Comparison of ENCODE assay signal across 9 mouse cellular contexts in genomic region chr10:80665459-80665858, GRCm38 (mm10). TPM values are rescaled to one million over a fixed set of nuclear protein-coding genes. Genes with fewer than 3 reads are reported as not detected.
DNase-seq lines count a peak whose midpoint lies in the region; ATAC-seq and TF ChIP-seq lines count a peak whose summit lies in the region.
"Had no signal": no experiment of that assay in that cellular context is flagged by ENCODE, and none has a peak within 500 bp of the region (broad histone marks: within the 10 kb centered on the region; RNA-seq: fewer than 3 reads in every experiment).

No protein-coding gene starts in this region.

- no peak for DNase-seq in heart, adult 8-10 months (ENCODE audit: low spot score)
- no peak for DNase-seq in liver, embryonic 13.5 days
- no peak for DNase-seq in layer of hippocampus, postnatal 10 days (ENCODE audit: low spot score in 2 of 2)
- no peak for DNase-seq in right cerebral cortex, postnatal 25 days
- DNase-seq in frontal cortex, postnatal 36 days (ENCODE audit: low spot score in 2 of 2): no peak

- peak overlapping the region; percentile 33; the same call in 1 of the 2 replicates for H3K4me2 ChIP-seq in heart, embryonic 11.5 days
- H3K4me2 ChIP-seq in liver, embryonic 13.5 days: peak overlapping the region; percentile 49

- H3K9me3 ChIP-seq in heart, embryonic 11.5 days (replicated peaks; ENCODE audit: control insufficient read depth, low read length): no peaks in the 10 kb centered on the region
- no peaks in the 10 kb centered on the region for H3K9me3 ChIP-seq in ES-Bruce4 (replicated peaks; ENCODE audit: control insufficient read depth, insufficient read depth, low read length, poor library complexity, severe bottlenecking)
- no peaks in the 10 kb centered on the region for H3K9me3 ChIP-seq in liver, embryonic 13.5 days (replicated peaks)

- peak overlapping the region; percentile 66 for H3K27ac ChIP-seq in heart, embryonic 11.5 days (ENCODE audit: low read depth, low read length)
- H3K27ac ChIP-seq in ES-Bruce4 (ENCODE audit: insufficient read depth, low read length): peak overlapping the region; percentile 39
- H3K27ac ChIP-seq in embryonic fibroblast, embryonic 13.5 days (ENCODE audit: insufficient read depth, low read length): peak overlapping the region; percentile 55
- peak overlapping the region; percentile 83 for H3K27ac ChIP-seq in liver, embryonic 13.5 days

- peaks cover 33% of the 10 kb centered on the region for H3K4me1 ChIP-seq in heart, embryonic 11.5 days (ENCODE audit: control insufficient read depth, insufficient read depth, low read length)
- peaks cover 6% of the 10 kb centered on the region for H3K4me1 ChIP-seq in ES-Bruce4 (ENCODE audit: control insufficient read depth, insufficient read depth, low read length)
- H3K4me1 ChIP-seq in embryonic fibroblast, embryonic 13.5 days (ENCODE audit: control insufficient read depth, insufficient read depth, low read length): 0 out of 2 replicates have a peak, but pooled peaks cover 3% of the 10 kb centered on the region
- peaks cover 69% of the 10 kb centered on the region for H3K4me1 ChIP-seq in liver, embryonic 13.5 days (replicated peaks)

- no peaks in the 10 kb centered on the region for H3K27me3 ChIP-seq in heart, embryonic 11.5 days (ENCODE audit: control insufficient read depth, insufficient read depth, low read length)
- no peaks in the 10 kb centered on the region for H3K27me3 ChIP-seq in ES-Bruce4 (ENCODE audit: control insufficient read depth, insufficient read depth, low read length, poor library complexity, severe bottlenecking)
- H3K27me3 ChIP-seq in liver, embryonic 13.5 days: no peaks in the 10 kb centered on the region
- H3K27me3 ChIP-seq: Patski had no signal

- TF ChIP-seq EP300 in ES-Bruce4 (IDR thresholded peaks at IDR 0.05; ENCODE audit: insufficient read depth, low read depth, low read length): no peak

- no peak for TF ChIP-seq POLR2A in ES-Bruce4 (IDR thresholded peaks at IDR 0.05; ENCODE audit: insufficient read depth, low read length)
- TF ChIP-seq POLR2A in embryonic fibroblast, embryonic 13.5 days (IDR thresholded peaks at IDR 0.05; ENCODE audit: low read depth, low read length): no peak

- TF ChIP-seq CTCF in ES-Bruce4 (IDR thresholded peaks at IDR 0.05; ENCODE audit: low read depth, low read length): no peak
- TF ChIP-seq CTCF in embryonic fibroblast, embryonic 13.5 days (IDR thresholded peaks at IDR 0.05; ENCODE audit: borderline replicate concordance, insufficient read depth, low read length): no peak

- WGBS in heart, embryonic 11.5 days (ENCODE audit: insufficient replicate concordance): 52% methylated on average over 4 of the region's 4 CpGs
- 53% methylated on average over 4 of the region's 4 CpGs for WGBS in liver, embryonic 13.5 days (ENCODE audit: insufficient replicate concordance)

- no peak overlapping the region for H3K4me3 ChIP-seq in heart, embryonic 11.5 days (ENCODE audit: low read depth, low read length)
- no peak overlapping the region for H3K4me3 ChIP-seq in ES-Bruce4 (ENCODE audit: low read depth, low read length)
- H3K4me3 ChIP-seq in embryonic fibroblast, embryonic 13.5 days (ENCODE audit: insufficient read depth, low read length): no peak overlapping the region
- no peak overlapping the region for H3K4me3 ChIP-seq in liver, embryonic 13.5 days (replicated peaks)

- 0 out of 2 replicates have a peak, but pooled peaks have one; percentile 18 for ATAC-seq in heart, embryonic 11.5 days (replicated peaks; ENCODE audit: insufficient number of reproducible peaks, low FRiP score, low TSS enrichment)
- no peak for ATAC-seq in liver, embryonic 13.5 days (ENCODE audit: low read depth)

- H3K9ac ChIP-seq in heart, embryonic 11.5 days (ENCODE audit: low read depth, low read length): 0 out of 2 replicates have a peak overlapping the region, but pooled peaks have one; percentile 16
- H3K9ac ChIP-seq in ES-Bruce4 (ENCODE audit: low read depth, poor library complexity, severe bottlenecking): no peak overlapping the region
- H3K9ac ChIP-seq in liver, embryonic 13.5 days: peak overlapping the region; percentile 60; the same call in 1 of the 2 replicates

- H3K36me3 ChIP-seq in heart, embryonic 11.5 days (ENCODE audit: control insufficient read depth, insufficient read depth, low read length): peaks cover 40% of the 10 kb centered on the region
- peaks cover 17% of the 10 kb centered on the region for H3K36me3 ChIP-seq in ES-Bruce4 (ENCODE audit: control insufficient read depth, insufficient read depth, low read length, poor library complexity, severe bottlenecking)
- H3K36me3 ChIP-seq in liver, embryonic 13.5 days: peaks cover 52% of the 10 kb centered on the region

RNA-seq across cellular contexts. Expression of gene Btbd2, which starts 8.6 kb away (rescaled TPM):
- 37.6 and 47.0 TPM in 2 replicates for polyA plus RNA-seq in heart, embryonic 11.5 days (2014; fragmentation: Nextera tagmentation; extraction: Ambion mirVana)
- 10 to 100 TPM; 44.0 to 52.5 (median 48.5) TPM for total RNA-seq in heart, adult 8-10 months (2022)
- polyA plus RNA-seq in ES-Bruce4 (2011; ENCODE audit: insufficient read depth, insufficient read length, low read depth, missing spikeins): 45.6 and 47.1 TPM in 2 replicates
- 21.2 and 22.1 TPM in 2 replicates for polyA plus RNA-seq in embryonic fibroblast, embryonic 13.5 days (2011; ENCODE audit: insufficient read length, low read depth, missing spikeins)
- polyA plus RNA-seq in liver, embryonic 13.5 days (2015; fragmentation: Nextera tagmentation; extraction: Ambion mirVana): 11.5 and 12.7 TPM in 2 replicates
- total RNA-seq in layer of hippocampus, postnatal 10 days (2021): 10 to 100 TPM; 84.4 to 90.6 TPM

RNA-seq across cellular contexts. Expression of gene Mknk2, which starts 12.5 kb away (rescaled TPM):
- 62.1 and 68.8 TPM in 2 replicates for polyA plus RNA-seq in heart, embryonic 11.5 days (2014; fragmentation: Nextera tagmentation; extraction: Ambion mirVana)
- total RNA-seq in heart, adult 8-10 months (2022): 100 to 1,000 TPM; 197 to 243 (median 216) TPM
- polyA plus RNA-seq in ES-Bruce4 (2011; ENCODE audit: insufficient read depth, insufficient read length, low read depth, missing spikeins): 54.6 and 57.4 TPM in 2 replicates
- polyA plus RNA-seq in embryonic fibroblast, embryonic 13.5 days (2011; ENCODE audit: insufficient read length, low read depth, missing spikeins): 32.8 and 39.8 TPM in 2 replicates
- polyA plus RNA-seq in liver, embryonic 13.5 days (2015; fragmentation: Nextera tagmentation; extraction: Ambion mirVana): 71.4 and 73.8 TPM in 2 replicates
- 10 to 100 TPM; 48.5 to 53.2 TPM for total RNA-seq in layer of hippocampus, postnatal 10 days (2021)

RNA-seq across cellular contexts. Expression of gene Mob3a, which starts 36.3 kb away (rescaled TPM):
- polyA plus RNA-seq in heart, embryonic 11.5 days (2014; fragmentation: Nextera tagmentation; extraction: Ambion mirVana): 38.9 and 39.0 TPM in 2 replicates
- total RNA-seq in heart, adult 8-10 months (2022): 1 to 10 TPM; 3.8 to 6.0 (median 5.4) TPM
- polyA plus RNA-seq in ES-Bruce4 (2011; ENCODE audit: insufficient read depth, insufficient read length, low read depth, missing spikeins): 17.5 and 19.8 TPM in 2 replicates
- polyA plus RNA-seq in embryonic fibroblast, embryonic 13.5 days (2011; ENCODE audit: insufficient read length, low read depth, missing spikeins): 40.9 and 56.0 TPM in 2 replicates
- 31.6 and 38.5 TPM in 2 replicates for polyA plus RNA-seq in liver, embryonic 13.5 days (2015; fragmentation: Nextera tagmentation; extraction: Ambion mirVana)
- 10 to 100 TPM; 21.2 to 22.5 TPM for total RNA-seq in layer of hippocampus, postnatal 10 days (2021)

RNA-seq across cellular contexts. Expression of gene Izumo4, which starts 36.5 kb away (rescaled TPM):
- polyA plus RNA-seq in heart, embryonic 11.5 days (2014; fragmentation: Nextera tagmentation; extraction: Ambion mirVana): 8.2 and 8.5 TPM in 2 replicates
- total RNA-seq in heart, adult 8-10 months (2022): 1 to 10 TPM; 2.2 to 5.3 (median 3.6) TPM
- polyA plus RNA-seq in ES-Bruce4 (2011; ENCODE audit: insufficient read depth, insufficient read length, low read depth, missing spikeins): 7.2 and 9.6 TPM in 2 replicates
- 24.6 and 38.5 TPM in 2 replicates for polyA plus RNA-seq in embryonic fibroblast, embryonic 13.5 days (2011; ENCODE audit: insufficient read length, low read depth, missing spikeins)
- 6.1 and 7.5 TPM in 2 replicates for polyA plus RNA-seq in liver, embryonic 13.5 days (2015; fragmentation: Nextera tagmentation; extraction: Ambion mirVana)
- 10 to 100 TPM; 51.0 to 69.9 TPM for total RNA-seq in layer of hippocampus, postnatal 10 days (2021)

RNA-seq across cellular contexts. Expression of gene Csnk1g2, which starts 42.8 kb away (rescaled TPM):
- polyA plus RNA-seq in heart, embryonic 11.5 days (2014; fragmentation: Nextera tagmentation; extraction: Ambion mirVana): 64.6 and 67.6 TPM in 2 replicates
- total RNA-seq in heart, adult 8-10 months (2022): 100 to 1,000 TPM; 119 to 132 (median 122) TPM
- polyA plus RNA-seq in ES-Bruce4 (2011; ENCODE audit: insufficient read depth, insufficient read length, low read depth, missing spikeins): 82.7 and 84.6 TPM in 2 replicates
- 92.4 and 105 TPM in 2 replicates for polyA plus RNA-seq in embryonic fibroblast, embryonic 13.5 days (2011; ENCODE audit: insufficient read length, low read depth, missing spikeins)
- 46.0 and 51.1 TPM in 2 replicates for polyA plus RNA-seq in liver, embryonic 13.5 days (2015; fragmentation: Nextera tagmentation; extraction: Ambion mirVana)
- total RNA-seq in layer of hippocampus, postnatal 10 days (2021): 100 to 1,000 TPM; 146 to 157 TPM
